Mouse (Mus musculus): ENCODE results near the gene Inpp5a. TPM values are rescaled to one million over a fixed set of nuclear protein-coding genes. Genes with fewer than 3 reads are reported as not detected.
A peak's percentile ranks its signal among the peaks of the same experiment; 100 is the strongest.

Inpp5a gene
- polyA plus RNA-seq, 1 experiment from 2014 or later, result 23.0 TPM

- Histone ChIP-seq H3K36me3 (ENCODE audit: control insufficient read depth, insufficient read depth, low read length) (no peaks in the 10 kb centered on the region), H3K4me3 (replicated peaks; ENCODE audit: low read depth, low read length) (no peak overlapping the region), H3K27me3 (ENCODE audit: control insufficient read depth, insufficient read depth, low read length) (peaks cover 67% of the 10 kb centered on the region), H3K9ac (replicated peaks; ENCODE audit: low read length) (no peak overlapping the region), H3K4me1 (ENCODE audit: control insufficient read depth, insufficient read depth, low read length) (peaks cover 15% of the 10 kb centered on the region; the same call in 1 of the 2 replicates), H3K4me2 (ENCODE audit: low read length) (peak overlapping the region; percentile 32), H3K27ac (replicated peaks; ENCODE audit: low read depth, low read length) (no peak overlapping the region), H3K9me3 (ENCODE audit: control insufficient read depth, low read length) (no peaks in the 10 kb centered on the region)
- peak; percentile 77 for DNase-seq
- ATAC-seq (ENCODE audit: low FRiP score, low TSS enrichment), result peak; percentile 58; the same call in 1 of the 2 replicates
- 17% methylated on average over 19 of the region's 19 CpGs for WGBS
Measured at GRCm38 (mm10) chr7:139498038-139498625, 109.2 kb downstream of the Inpp5a start.

DNA sequence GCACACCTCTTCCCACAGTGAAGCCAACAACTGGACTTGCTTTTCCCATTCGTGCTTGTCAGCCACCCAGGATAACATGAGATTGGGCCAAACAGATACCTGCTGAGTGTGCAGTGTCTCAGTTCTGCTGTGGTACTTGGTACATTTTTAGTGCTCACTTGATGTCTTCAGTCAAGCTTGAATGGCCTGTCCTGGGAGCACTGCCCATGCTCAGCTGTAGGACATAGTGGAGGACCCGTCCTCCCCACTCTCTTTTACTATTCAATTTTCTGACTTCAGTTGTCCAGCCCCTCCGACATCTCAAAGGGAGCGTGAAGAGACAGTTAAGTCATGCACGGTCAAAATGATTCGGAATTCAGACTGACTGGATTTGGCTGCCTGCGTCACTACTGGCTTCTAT lies 115.2 kb downstream of the Inpp5a start:
- H3K27ac ChIP-seq (replicated peaks; ENCODE audit: low read depth, low read length), result no peak overlapping the region

GRCm38 (mm10) chr7:139506677-139507412 lies 117.9 kb downstream of the Inpp5a start:
- H3K4me1 ChIP-seq (ENCODE audit: control insufficient read depth, insufficient read depth, low read length), result 0 out of 2 replicates have a peak, but pooled peaks cover 6% of the 10 kb centered on the region
- no peaks in the 10 kb centered on the region for H3K36me3 ChIP-seq (ENCODE audit: control insufficient read depth, insufficient read depth, low read length)
- H3K9ac ChIP-seq (replicated peaks; ENCODE audit: low read length), result no peak overlapping the region
- no peaks in the 10 kb centered on the region for H3K9me3 ChIP-seq (ENCODE audit: control insufficient read depth, low read length)
- no peak overlapping the region for H3K4me3 ChIP-seq (replicated peaks; ENCODE audit: low read depth, low read length)
- DNase-seq (no peak), ATAC-seq (ENCODE audit: low FRiP score, low TSS enrichment) (no peak)
- no peak overlapping the region for H3K27ac ChIP-seq (replicated peaks; ENCODE audit: low read depth, low read length)
- WGBS, result 56% methylated on average over 9 of the region's 9 CpGs
- H3K27me3 ChIP-seq (ENCODE audit: control insufficient read depth, insufficient read depth, low read length), result peaks cover 27% of the 10 kb centered on the region
- no peak overlapping the region for H3K4me2 ChIP-seq (ENCODE audit: low read length)

More for the DNA sequence above, 115.2 kb downstream of the Inpp5a start:
- Histone ChIP-seq H3K27me3 (ENCODE audit: control insufficient read depth, insufficient read depth, low read length) (peaks cover 53% of the 10 kb centered on the region), H3K36me3 (ENCODE audit: control insufficient read depth, insufficient read depth, low read length) (no peaks in the 10 kb centered on the region), H3K9ac (replicated peaks; ENCODE audit: low read length) (no peak overlapping the region), H3K4me1 (ENCODE audit: control insufficient read depth, insufficient read depth, low read length) (0 out of 2 replicates have a peak, but pooled peaks cover 6% of the 10 kb centered on the region), H3K9me3 (ENCODE audit: control insufficient read depth, low read length) (no peaks in the 10 kb centered on the region), H3K4me3 (replicated peaks; ENCODE audit: low read depth, low read length) (no peak overlapping the region), H3K4me2 (ENCODE audit: low read length) (no peak overlapping the region)
- ATAC-seq (ENCODE audit: low FRiP score, low TSS enrichment), result no peak
- WGBS, result 37% methylated on average over 7 of the region's 7 CpGs
- DNase-seq, result no peak

DNA sequence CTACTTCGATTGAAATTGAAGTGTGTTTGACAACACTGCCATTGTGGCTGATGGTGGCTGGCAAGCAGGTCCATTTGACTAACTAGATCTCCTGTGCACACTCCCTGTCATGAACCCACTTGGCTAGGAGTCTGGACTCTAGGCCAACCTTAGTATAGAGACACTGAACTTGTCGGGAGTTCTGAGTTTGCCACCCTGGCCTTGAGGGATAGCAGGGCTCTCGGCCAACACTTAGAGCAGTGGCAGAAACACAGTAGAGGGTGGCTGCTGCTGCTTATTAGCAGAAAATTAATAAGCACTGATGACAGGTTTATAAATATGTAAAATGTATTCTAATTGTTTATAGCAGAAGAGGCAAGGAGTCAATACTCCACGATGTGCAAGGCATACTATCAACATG lies 120.0 kb downstream of the Inpp5a start:
- 0 out of 2 replicates have a peak, but pooled peaks cover 6% of the 10 kb centered on the region for H3K4me1 ChIP-seq (ENCODE audit: control insufficient read depth, insufficient read depth, low read length)
- no peaks in the 10 kb centered on the region for H3K36me3 ChIP-seq (ENCODE audit: control insufficient read depth, insufficient read depth, low read length)
- no peak overlapping the region for H3K4me3 ChIP-seq (replicated peaks; ENCODE audit: low read depth, low read length)
- DNase-seq (no peak), ATAC-seq (ENCODE audit: low FRiP score, low TSS enrichment) (no peak)
- no peak overlapping the region for H3K4me2 ChIP-seq (ENCODE audit: low read length)
- no peak overlapping the region for H3K9ac ChIP-seq (replicated peaks; ENCODE audit: low read length)
- H3K27ac ChIP-seq (replicated peaks; ENCODE audit: low read depth, low read length), result no peak overlapping the region
- 86% methylated on average over 4 of the region's 4 CpGs for whole genome bisulfite sequencing
- H3K27me3 ChIP-seq (ENCODE audit: control insufficient read depth, insufficient read depth, low read length), result peaks cover 14% of the 10 kb centered on the region; the same call in 1 of the 2 replicates
- H3K9me3 ChIP-seq (ENCODE audit: control insufficient read depth, low read length), result no peaks in the 10 kb centered on the region

GRCm38 (mm10) chr7:139515959-139516660 lies 127.2 kb downstream of the Inpp5a start:
- ATAC-seq (ENCODE audit: low FRiP score, low TSS enrichment) (no peak), DNase-seq (no peak)
- H3K27me3 ChIP-seq (ENCODE audit: control insufficient read depth, insufficient read depth, low read length), result peaks cover 20% of the 10 kb centered on the region
- no peaks in the 10 kb centered on the region for H3K36me3 ChIP-seq (ENCODE audit: control insufficient read depth, insufficient read depth, low read length)
- 86% methylated on average over 13 of the region's 13 CpGs for WGBS
- no peaks in the 10 kb centered on the region for H3K4me1 ChIP-seq (ENCODE audit: control insufficient read depth, insufficient read depth, low read length)
- no peak overlapping the region for H3K4me3 ChIP-seq (replicated peaks; ENCODE audit: low read depth, low read length)
- H3K4me2 ChIP-seq (ENCODE audit: low read length), result no peak overlapping the region
- H3K27ac ChIP-seq (replicated peaks; ENCODE audit: low read depth, low read length), result no peak overlapping the region
- H3K9ac ChIP-seq (replicated peaks; ENCODE audit: low read length), result no peak overlapping the region
- no peaks in the 10 kb centered on the region for H3K9me3 ChIP-seq (ENCODE audit: control insufficient read depth, low read length)

DNA sequence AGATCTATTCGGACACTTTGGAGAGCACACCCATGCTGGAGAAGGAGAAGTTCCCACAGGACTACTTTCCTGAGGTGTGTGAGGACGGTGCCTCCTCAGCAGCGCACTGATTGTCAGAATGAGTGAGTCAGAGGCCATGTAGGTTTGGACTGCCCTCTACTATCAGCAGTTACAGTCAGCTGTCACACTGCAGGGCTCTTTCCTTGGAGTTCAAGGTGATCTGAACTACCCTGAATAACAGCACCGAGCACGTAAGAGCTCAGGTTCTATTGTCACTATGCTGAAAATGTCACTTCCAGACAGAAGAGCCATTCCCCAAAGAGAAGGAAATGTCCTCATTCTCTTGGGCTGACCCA lies 127.7 kb downstream of the Inpp5a start:
- no peak for DNase-seq
- no peaks in the 10 kb centered on the region for H3K9me3 ChIP-seq (ENCODE audit: control insufficient read depth, low read length)
- no peak overlapping the region for H3K9ac ChIP-seq (replicated peaks; ENCODE audit: low read length)
- no peak overlapping the region for H3K27ac ChIP-seq (replicated peaks; ENCODE audit: low read depth, low read length)
- peaks cover 24% of the 10 kb centered on the region for H3K27me3 ChIP-seq (ENCODE audit: control insufficient read depth, insufficient read depth, low read length)
- H3K36me3 ChIP-seq (ENCODE audit: control insufficient read depth, insufficient read depth, low read length), result no peaks in the 10 kb centered on the region
- 94% methylated on average over 5 of the region's 5 CpGs for WGBS
- H3K4me3 ChIP-seq (replicated peaks; ENCODE audit: low read depth, low read length), result no peak overlapping the region
- no peak for ATAC-seq (ENCODE audit: low FRiP score, low TSS enrichment)
- no peak overlapping the region for H3K4me2 ChIP-seq (ENCODE audit: low read length)
- H3K4me1 ChIP-seq (ENCODE audit: control insufficient read depth, insufficient read depth, low read length), result no peaks in the 10 kb centered on the region

DNA sequence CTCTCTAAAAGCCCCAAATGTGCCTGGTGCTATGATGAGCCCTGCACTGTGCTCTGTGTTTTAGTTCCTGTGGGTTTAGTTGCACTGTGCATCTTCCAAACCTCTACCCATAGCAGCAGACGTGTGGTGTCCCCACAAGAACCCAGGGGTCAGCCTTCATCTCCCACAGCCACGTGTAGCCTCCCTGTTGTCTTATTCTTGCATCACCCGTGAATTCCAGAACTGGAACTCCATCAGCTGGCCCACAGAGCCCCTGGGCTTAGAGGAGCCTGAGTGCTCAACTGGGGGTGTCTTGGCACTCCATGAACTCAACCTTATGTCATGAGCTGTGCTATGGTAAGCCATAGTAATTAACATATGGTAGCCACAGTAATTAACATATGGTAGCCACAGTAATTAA lies 129.4 kb downstream of the Inpp5a start:
- Histone ChIP-seq H3K27me3 (ENCODE audit: control insufficient read depth, insufficient read depth, low read length) (peaks cover 40% of the 10 kb centered on the region), H3K9ac (replicated peaks; ENCODE audit: low read length) (no peak overlapping the region), H3K36me3 (ENCODE audit: control insufficient read depth, insufficient read depth, low read length) (no peaks in the 10 kb centered on the region), H3K4me1 (ENCODE audit: control insufficient read depth, insufficient read depth, low read length) (no peaks in the 10 kb centered on the region), H3K9me3 (ENCODE audit: control insufficient read depth, low read length) (no peaks in the 10 kb centered on the region), H3K27ac (replicated peaks; ENCODE audit: low read depth, low read length) (no peak overlapping the region), H3K4me2 (ENCODE audit: low read length) (no peak overlapping the region), H3K4me3 (replicated peaks; ENCODE audit: low read depth, low read length) (no peak overlapping the region)
- DNase-seq (no peak), ATAC-seq (ENCODE audit: low FRiP score, low TSS enrichment) (no peak)
- 70% methylated on average over 3 of the region's 3 CpGs for WGBS

GRCm38 (mm10) chr7:139528309-139529076 lies 139.6 kb downstream of the Inpp5a start:
- peak; percentile 72 for DNase-seq
- peaks cover 76% of the 10 kb centered on the region for H3K27me3 ChIP-seq (ENCODE audit: control insufficient read depth, insufficient read depth, low read length)

More at GRCm38 (mm10) chr7:139528309-139529076, 139.6 kb downstream of the Inpp5a start:
- peak; percentile 63 for ATAC-seq (ENCODE audit: low FRiP score, low TSS enrichment)
- H3K9ac ChIP-seq (replicated peaks; ENCODE audit: low read length), result no peak overlapping the region; the same call in 1 of the 2 replicates
- H3K9me3 ChIP-seq (ENCODE audit: control insufficient read depth, low read length), result no peaks in the 10 kb centered on the region
- peaks cover 19% of the 10 kb centered on the region; the same call in 1 of the 2 replicates for H3K4me1 ChIP-seq (ENCODE audit: control insufficient read depth, insufficient read depth, low read length)
- WGBS, result 7% methylated on average over 15 of the region's 15 CpGs
- no peak overlapping the region for H3K4me3 ChIP-seq (replicated peaks; ENCODE audit: low read depth, low read length)
- 0 out of 2 replicates have a peak overlapping the region, but pooled peaks have one; percentile 37 for H3K27ac ChIP-seq (replicated peaks; ENCODE audit: low read depth, low read length)
- peaks cover 7% of the 10 kb centered on the region; the same call in 1 of the 2 replicates for H3K36me3 ChIP-seq (ENCODE audit: control insufficient read depth, insufficient read depth, low read length)
- H3K4me2 ChIP-seq (ENCODE audit: low read length), result peak overlapping the region; percentile 25; the same call in 1 of the 2 replicates
